Mouse (Mus musculus): ENCODE measurements around the gene Macrod2. TPM values are rescaled to one million over a fixed set of nuclear protein-coding genes. Genes with fewer than 3 reads are reported as not detected.

Macrod2 gene
- polyA plus RNA-seq, 1 experiment, result 20.2 TPM

- Histone ChIP-seq H3K4me1 (ENCODE audit: control insufficient read depth, insufficient read depth, low read length) (no peaks in the 10 kb centered on the region), H3K4me3 (replicated peaks; ENCODE audit: insufficient read depth, low read depth, low read length) (no peak overlapping the region), H3K27me3 (ENCODE audit: control insufficient read depth, insufficient read depth, low read length) (no peaks in the 10 kb centered on the region), H3K27ac (ENCODE audit: insufficient read depth, low read length) (no peak overlapping the region)
- WGBS, result 94% methylated on average over 1 of the region's 1 CpGs
- no peak for DNase-seq
- TF ChIP-seq POLR2A (IDR thresholded peaks at IDR 0.05; ENCODE audit: borderline replicate concordance, insufficient read depth, low read length), result no peak
- no peak for TF ChIP-seq CTCF (IDR thresholded peaks at IDR 0.05; ENCODE audit: borderline replicate concordance, insufficient read depth, low read depth, low read length)
Measured at GRCm38 (mm10) chr2:141123875-141124274, 728.8 kb downstream of the Macrod2 start.

- Histone ChIP-seq H3K27ac (ENCODE audit: insufficient read depth, low read length) (no peak overlapping the region), H3K27me3 (ENCODE audit: control insufficient read depth, insufficient read depth, low read length) (no peaks in the 10 kb centered on the region), H3K4me1 (ENCODE audit: control insufficient read depth, insufficient read depth, low read length) (no peaks in the 10 kb centered on the region), H3K4me3 (replicated peaks; ENCODE audit: insufficient read depth, low read depth, low read length) (no peak overlapping the region)
- TF ChIP-seq POLR2A (IDR thresholded peaks at IDR 0.05; ENCODE audit: borderline replicate concordance, insufficient read depth, low read length), result no peak
- no peak for TF ChIP-seq CTCF (IDR thresholded peaks at IDR 0.05; ENCODE audit: borderline replicate concordance, insufficient read depth, low read depth, low read length)
- DNase-seq, result no peak
Measured at GRCm38 (mm10) chr2:141125638-141126037, 730.5 kb downstream of the Macrod2 start.

DNA sequence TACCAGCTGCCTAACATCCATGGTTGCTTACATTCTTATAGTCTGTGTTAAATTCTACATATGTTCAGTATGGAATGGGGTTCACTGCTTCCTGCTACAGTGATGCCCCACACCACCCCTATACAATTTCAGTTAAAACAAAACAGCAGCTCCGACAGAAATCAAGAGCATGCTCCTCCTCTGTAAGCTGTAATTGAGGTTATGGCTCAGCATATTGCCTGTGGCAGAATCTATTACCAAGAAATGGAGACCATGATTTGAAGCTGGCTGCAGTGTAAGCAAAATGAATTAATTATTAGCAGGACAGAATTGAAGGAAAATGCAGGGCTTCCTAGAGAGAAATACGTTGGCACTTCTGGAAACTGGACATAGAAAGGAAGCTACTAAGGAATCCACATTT is 747.2 kb downstream of the Macrod2 start:
- H3K27ac ChIP-seq (ENCODE audit: insufficient read depth, low read length), result no peak overlapping the region
- 85% methylated on average over 2 of the region's 2 CpGs for WGBS

DNA sequence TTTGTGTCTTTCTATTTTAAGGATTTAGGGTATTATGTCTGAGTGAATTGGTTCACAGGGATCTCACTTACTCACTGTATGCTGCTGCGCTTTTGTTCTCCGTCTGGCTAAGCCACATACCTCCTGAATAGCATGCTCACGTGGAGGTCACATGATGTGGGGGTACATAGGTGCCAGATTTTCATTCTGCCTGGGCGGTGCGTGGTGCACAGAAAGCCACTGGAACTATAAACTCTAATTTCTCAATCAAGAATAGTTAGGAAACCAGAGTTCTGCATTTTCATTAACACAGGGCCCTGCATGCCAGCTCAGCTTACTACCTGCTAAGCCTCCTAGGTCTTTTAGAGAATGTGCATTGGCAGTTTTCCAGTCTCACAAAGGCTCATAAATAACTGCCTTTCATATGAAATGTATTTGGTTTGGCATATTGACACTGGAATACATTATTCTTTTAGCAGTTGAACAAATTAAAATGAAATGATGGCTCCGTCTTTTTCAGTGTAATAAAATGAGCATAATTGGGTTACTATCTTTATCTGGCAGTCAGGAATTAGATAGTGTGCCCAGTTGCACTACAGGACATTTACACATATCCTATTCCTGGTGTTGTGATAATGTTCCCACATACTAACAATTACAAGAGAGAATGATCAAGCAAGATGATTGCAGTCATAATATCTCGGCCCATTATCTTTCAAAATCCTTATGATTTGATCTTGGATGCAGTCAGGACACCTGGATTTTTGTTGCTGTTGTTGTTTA is 757.1 kb downstream of the Macrod2 start:
- WGBS, result 42% methylated on average over 7 of the region's 7 CpGs
- no peaks in the 10 kb centered on the region; the same call in 1 of the 2 replicates for H3K4me1 ChIP-seq (ENCODE audit: control insufficient read depth, insufficient read depth, low read length)
- DNase-seq, result peak in 1 of 2 experiments; percentile 5
- no peak overlapping the region for H3K27ac ChIP-seq (ENCODE audit: insufficient read depth, low read length)
- H3K27me3 ChIP-seq (ENCODE audit: control insufficient read depth, insufficient read depth, low read length), result no peaks in the 10 kb centered on the region
- H3K4me3 ChIP-seq (replicated peaks; ENCODE audit: insufficient read depth, low read depth, low read length), result no peak overlapping the region
- TF ChIP-seq POLR2A (IDR thresholded peaks at IDR 0.05; ENCODE audit: borderline replicate concordance, insufficient read depth, low read length), result no peak
- TF ChIP-seq CTCF (IDR thresholded peaks at IDR 0.05; ENCODE audit: borderline replicate concordance, insufficient read depth, low read depth, low read length), result no peak

More for the DNA sequence above, 747.2 kb downstream of the Macrod2 start:
- Histone ChIP-seq H3K27me3 (ENCODE audit: control insufficient read depth, insufficient read depth, low read length) (no peaks in the 10 kb centered on the region), H3K4me1 (ENCODE audit: control insufficient read depth, insufficient read depth, low read length) (no peaks in the 10 kb centered on the region), H3K4me3 (replicated peaks; ENCODE audit: insufficient read depth, low read depth, low read length) (no peak overlapping the region)
- TF ChIP-seq CTCF (IDR thresholded peaks at IDR 0.05; ENCODE audit: borderline replicate concordance, insufficient read depth, low read depth, low read length) (no peak), POLR2A (IDR thresholded peaks at IDR 0.05; ENCODE audit: borderline replicate concordance, insufficient read depth, low read length) (no peak)
- DNase-seq, result no peak

GRCm38 (mm10) chr2:141155972-141156371 is 760.9 kb downstream of the Macrod2 start:
- H3K27me3 ChIP-seq (ENCODE audit: control insufficient read depth, insufficient read depth, low read length), result no peaks in the 10 kb centered on the region
- peak; percentile 62 to 77 for DNase-seq
- no peaks in the 10 kb centered on the region; the same call in 1 of the 2 replicates for H3K4me1 ChIP-seq (ENCODE audit: control insufficient read depth, insufficient read depth, low read length)
- TF ChIP-seq POLR2A (IDR thresholded peaks at IDR 0.05; ENCODE audit: borderline replicate concordance, insufficient read depth, low read length), result no peak
- no peak for TF ChIP-seq CTCF (IDR thresholded peaks at IDR 0.05; ENCODE audit: borderline replicate concordance, insufficient read depth, low read depth, low read length)
- WGBS, result 9% methylated on average over 4 of the region's 4 CpGs
- no peak overlapping the region for H3K4me3 ChIP-seq (replicated peaks; ENCODE audit: insufficient read depth, low read depth, low read length)
- no peak overlapping the region for H3K27ac ChIP-seq (ENCODE audit: insufficient read depth, low read length)

DNA sequence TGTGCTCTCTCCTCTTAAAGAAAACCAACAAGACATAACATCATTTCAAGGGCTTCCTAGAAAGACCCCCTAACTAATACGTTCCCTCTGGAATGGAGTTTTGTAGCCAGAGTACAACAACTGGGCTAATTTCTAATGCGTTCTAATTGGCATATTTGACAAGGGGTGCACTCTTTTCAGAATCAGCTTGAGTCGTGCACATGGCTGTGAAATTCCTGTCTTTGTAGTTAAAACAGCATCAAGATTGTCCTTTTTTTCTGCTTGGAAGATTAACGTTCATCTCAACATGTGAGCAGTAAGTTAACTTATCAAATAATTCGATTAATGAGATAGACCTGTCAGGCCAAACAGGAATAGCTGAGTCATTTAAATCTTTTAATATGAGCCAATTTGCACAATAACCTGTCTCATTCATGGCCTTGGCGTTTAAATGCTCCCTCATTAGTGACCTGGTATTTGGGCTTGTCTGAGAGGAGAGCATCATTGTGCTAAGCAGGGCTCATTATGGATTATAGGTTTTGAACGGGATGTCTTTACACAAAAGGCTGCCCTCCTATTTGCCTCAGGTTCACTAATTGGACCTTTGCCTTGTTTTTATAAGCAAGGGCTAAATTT is 762.0 kb downstream of the Macrod2 start:
- H3K27ac ChIP-seq (ENCODE audit: insufficient read depth, low read length), result no peak overlapping the region
- WGBS, result 94% methylated on average over 7 of the region's 7 CpGs

GRCm38 (mm10) chr2:141158161-141158560 is 763.1 kb downstream of the Macrod2 start:
- no peak for DNase-seq
- TF ChIP-seq CTCF (IDR thresholded peaks at IDR 0.05; ENCODE audit: borderline replicate concordance, insufficient read depth, low read depth, low read length), result no peak
- no peak for TF ChIP-seq POLR2A (IDR thresholded peaks at IDR 0.05; ENCODE audit: borderline replicate concordance, insufficient read depth, low read length)
- no peaks in the 10 kb centered on the region; the same call in 1 of the 2 replicates for H3K4me1 ChIP-seq (ENCODE audit: control insufficient read depth, insufficient read depth, low read length)
- 73% methylated on average over 7 of the region's 7 CpGs for WGBS
- no peaks in the 10 kb centered on the region for H3K27me3 ChIP-seq (ENCODE audit: control insufficient read depth, insufficient read depth, low read length)
- no peak overlapping the region for H3K4me3 ChIP-seq (replicated peaks; ENCODE audit: insufficient read depth, low read depth, low read length)
- H3K27ac ChIP-seq (ENCODE audit: insufficient read depth, low read length), result no peak overlapping the region

More for the DNA sequence above, 762.0 kb downstream of the Macrod2 start:
- no peaks in the 10 kb centered on the region for H3K27me3 ChIP-seq (ENCODE audit: control insufficient read depth, insufficient read depth, low read length)
- DNase-seq, result no peak
- H3K4me3 ChIP-seq (replicated peaks; ENCODE audit: insufficient read depth, low read depth, low read length), result no peak overlapping the region
- no peak for TF ChIP-seq CTCF (IDR thresholded peaks at IDR 0.05; ENCODE audit: borderline replicate concordance, insufficient read depth, low read depth, low read length)
- no peak for TF ChIP-seq POLR2A (IDR thresholded peaks at IDR 0.05; ENCODE audit: borderline replicate concordance, insufficient read depth, low read length)
- H3K4me1 ChIP-seq (ENCODE audit: control insufficient read depth, insufficient read depth, low read length), result no peaks in the 10 kb centered on the region; the same call in 1 of the 2 replicates

DNA sequence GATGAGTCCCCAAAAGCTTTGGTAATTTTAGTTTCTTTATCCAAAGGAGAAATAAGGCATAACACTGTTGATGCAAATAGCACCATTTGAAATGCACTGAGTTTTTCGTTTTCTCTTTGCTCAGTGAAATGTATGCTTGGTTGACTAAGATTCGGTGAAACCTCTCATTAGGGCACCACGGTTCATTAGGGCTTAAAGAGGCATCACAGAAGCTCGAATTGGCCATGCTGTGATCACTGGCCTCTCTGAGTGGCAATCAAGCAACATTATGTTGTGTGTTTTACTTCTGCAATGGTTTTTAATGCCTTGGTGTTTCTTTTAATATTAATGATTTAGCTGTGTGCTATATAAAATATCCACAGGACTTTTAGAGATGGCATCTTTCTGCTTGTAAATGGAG is 768.8 kb downstream of the Macrod2 start:
- 31% methylated on average over 4 of the region's 4 CpGs for WGBS
- Histone ChIP-seq H3K4me3 (replicated peaks; ENCODE audit: insufficient read depth, low read depth, low read length) (no peak overlapping the region), H3K27ac (ENCODE audit: insufficient read depth, low read length) (no peak overlapping the region), H3K4me1 (ENCODE audit: control insufficient read depth, insufficient read depth, low read length) (no peaks in the 10 kb centered on the region), H3K27me3 (ENCODE audit: control insufficient read depth, insufficient read depth, low read length) (no peaks in the 10 kb centered on the region)
- no peak for DNase-seq
- no peak for TF ChIP-seq POLR2A (IDR thresholded peaks at IDR 0.05; ENCODE audit: borderline replicate concordance, insufficient read depth, low read length)
- no peak for TF ChIP-seq CTCF (IDR thresholded peaks at IDR 0.05; ENCODE audit: borderline replicate concordance, insufficient read depth, low read depth, low read length)

Measured in cerebellum, adult 2 months (tissue).